19 mouse cellular contexts compared by ENCODE assay signal in the genomic region with DNA sequence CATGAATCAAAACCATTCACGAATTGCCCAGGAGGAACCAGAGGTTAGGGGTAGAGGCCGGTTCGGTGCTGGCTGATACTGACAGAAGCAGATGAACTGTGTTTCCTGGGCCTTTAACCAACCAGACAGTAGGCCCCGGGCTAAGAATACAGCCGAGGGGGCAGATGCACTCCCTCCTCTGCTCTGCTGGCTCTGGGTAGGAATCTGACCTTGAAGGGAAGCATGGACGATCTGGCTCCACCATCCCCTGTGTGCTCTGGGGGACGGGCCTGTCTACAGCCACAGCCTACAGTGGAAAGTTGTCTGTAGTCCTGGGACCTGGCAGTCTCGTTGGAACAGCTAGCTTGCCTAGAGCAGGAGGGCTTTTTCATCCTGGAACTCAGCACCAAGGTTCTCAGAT. TPM values are rescaled to one million over a fixed set of nuclear protein-coding genes. Genes with fewer than 3 reads are reported as not detected.
A peak's percentile ranks its signal among the peaks of the same experiment; 100 is the strongest.
DNase-seq lines count a peak whose midpoint lies in the region; ATAC-seq lines count a peak whose summit lies in the region.
"Had no signal": no experiment of that assay in that cellular context is flagged by ENCODE, and none has a peak within 500 bp of the region (broad histone marks: within the 10 kb centered on the region; RNA-seq: fewer than 3 reads in every experiment).

No protein-coding gene starts in this region.

- DNase-seq in adrenal gland, adult 2 months, result peak; percentile 76
- no peak for DNase-seq in adrenal gland, postnatal 4 days (ENCODE audit: low spot score in 2 of 2)
- peak; percentile 59 for DNase-seq in ovary, postnatal 36 days (ENCODE audit: low spot score)
- no peak for DNase-seq in ovary, postnatal 14 days (ENCODE audit: low spot score)
- no peak for DNase-seq in left cerebral cortex, postnatal 4 days
- no peak for DNase-seq in lung, postnatal 4 days
- no peak for DNase-seq in kidney, adult 9 months
- DNase-seq: cerebellum, postnatal 14 days; kidney, adult 8-10 months; kidney, postnatal 36 days; layer of hippocampus, adult 9-11 months; liver, postnatal 0 days; thymus, adult 18-20 months had no signal

- no peak overlapping the region for H3K9ac ChIP-seq in heart, embryonic 15.5 days
- H3K9ac ChIP-seq: limb, embryonic 15.5 days; liver, postnatal 0 days; neural tube, embryonic 12.5 days had no signal

- intact Hi-C loops in left cerebral cortex, postnatal 4 days (cut with DNase I), result no loop called here

- no peaks in the 10 kb centered on the region for H3K9me3 ChIP-seq in heart, embryonic 15.5 days (replicated peaks)
- H3K9me3 ChIP-seq: hindbrain, embryonic 10.5 days; limb, embryonic 15.5 days; neural tube, embryonic 12.5 days had no signal

- H3K27me3 ChIP-seq in heart, embryonic 15.5 days, result no peaks in the 10 kb centered on the region
- H3K27me3 ChIP-seq: limb, embryonic 15.5 days; neural tube, embryonic 12.5 days had no signal

- H3K4me1 ChIP-seq in heart, embryonic 15.5 days (replicated peaks), result peaks cover 31% of the 10 kb centered on the region
- H3K4me1 ChIP-seq: neural tube, embryonic 12.5 days had no signal

- 48% methylated on average over 8 of the region's 8 CpGs for WGBS in heart, embryonic 15.5 days

- ATAC-seq in heart, embryonic 15.5 days (replicated peaks; ENCODE audit: insufficient number of reproducible peaks, insufficient read depth, low FRiP score, low read depth), result peak; percentile 70; the same call in 1 of the 2 replicates
- ATAC-seq: forebrain, embryonic 14.5 days had no signal

- no peak overlapping the region for H3K4me2 ChIP-seq in heart, embryonic 15.5 days
- H3K4me2 ChIP-seq: limb, embryonic 15.5 days; neural tube, embryonic 12.5 days had no signal

- peak overlapping the region; percentile 37 for H3K27ac ChIP-seq in heart, embryonic 15.5 days
- H3K27ac ChIP-seq: hindbrain, embryonic 10.5 days; limb, embryonic 15.5 days; neural tube, embryonic 12.5 days had no signal

- H3K36me3 ChIP-seq in heart, embryonic 15.5 days, result peaks cover 6% of the 10 kb centered on the region; the same call in 1 of the 2 replicates
- H3K36me3 ChIP-seq: neural tube, embryonic 12.5 days had no signal

- no peak overlapping the region for H3K4me3 ChIP-seq in heart, embryonic 15.5 days
- H3K4me3 ChIP-seq: hindbrain, embryonic 10.5 days; limb, embryonic 15.5 days; neural tube, embryonic 12.5 days had no signal

RNA-seq across cellular contexts. Expression of a gene that starts 14.7 kb away (rescaled TPM):
- 100 to 1,000 TPM; 102 to 190 TPM for total RNA-seq in adrenal gland, adult 2 months (2021)
- 125 and 184 TPM in 2 replicates for polyA plus RNA-seq in adrenal gland, adult 2 months (2012; rRNA removed)
- total RNA-seq in adrenal gland, postnatal 4 days (2021), result 100 to 1,000 TPM; 159 to 178 TPM
- polyA plus RNA-seq in heart, embryonic 15.5 days (2015; fragmentation: Nextera tagmentation; extraction: Ambion mirVana), result 107 and 133 TPM in 2 replicates
- total RNA-seq in left cerebral cortex, postnatal 4 days (2021), result 10 to 100 TPM; 16.9 to 17.2 TPM
- total RNA-seq: MEL had no signal

Comparison
In these comparisons a context has a peak if more than half of its experiments do, and no peak if none do; other contexts are left out.
1. DNase-seq: peak in adrenal gland, adult 2 months (single experiment) and ovary, postnatal 36 days (single experiment); none in adrenal gland, postnatal 4 days (0 of 2), ovary, postnatal 14 days (single experiment), left cerebral cortex, postnatal 4 days (single experiment), lung, postnatal 4 days (0 of 2) and kidney, adult 9 months (single experiment).
2. RNA of a gene that starts 14.7 kb away (total RNA-seq): 102 to 190 TPM in adrenal gland, adult 2 months and 159 to 178 TPM in adrenal gland, postnatal 4 days; 16.9 to 17.2 TPM in left cerebral cortex, postnatal 4 days; every median in the first group is over 4 times any median in the second.